Mouse (Mus musculus) midbrain, embryonic 11.5 days (tissue): Measurements from ENCODE around the gene Trpm8. TPM values are rescaled to one million over a fixed set of nuclear protein-coding genes. Genes with fewer than 3 reads are reported as not detected.

Experiments used
- ATAC-seq: fragments of 200-750 bp; cut with Nextera tagmentation; 2 replicates; pipeline ENCODE4 v1.8.0; 2017; ENCODE audit warnings: moderate TSS enrichment, moderate library complexity; ENCODE audit not compliant: low FRiP score
- DNase-seq: peaks from one replicate; pipeline ENCODE4 v3.0.0; 2015; ENCODE audit warnings: low spot score; ENCODE audit errors: missing footprints
- H3K27ac ChIP-seq: fragments of 300-500 bp; sonication (generic); 2 replicates; pipeline ENCODE4 v1.5.1; 2014; ENCODE audit warnings: low read depth, low read length
- H3K27me3 ChIP-seq: fragments of 300-500 bp; sonication (generic); 2 replicates; pipeline ENCODE4 v1.6.1; 2014; ENCODE audit warnings: mild to moderate bottlenecking, low read length, moderate library complexity, mixed read lengths; ENCODE audit not compliant: control insufficient read depth, insufficient read depth
- H3K36me3 ChIP-seq: fragments of 300-500 bp; sonication (generic); 2 replicates; pipeline ENCODE4 v1.6.1; 2014; ENCODE audit warnings: mild to moderate bottlenecking, low read length, moderate library complexity, mixed read lengths; ENCODE audit not compliant: control insufficient read depth, insufficient read depth
- H3K4me1 ChIP-seq: fragments of 300-500 bp; sonication (generic); 2 replicates; pipeline ENCODE4 v1.6.1; 2014; ENCODE audit warnings: low read length; ENCODE audit not compliant: control insufficient read depth, insufficient read depth
- H3K4me2 ChIP-seq: fragments of 300-500 bp; sonication (generic); 2 replicates; pipeline ENCODE4 v1.6.1; 2014; ENCODE audit warnings: mild to moderate bottlenecking, moderate library complexity
- H3K4me3 ChIP-seq: fragments of 300-500 bp; sonication (generic); 2 replicates; pipeline ENCODE4 v1.5.1; 2014; ENCODE audit warnings: low read depth, low read length
- H3K9ac ChIP-seq: fragments of 300-500 bp; sonication (generic); 2 replicates; pipeline ENCODE4 v1.6.1; 2014; ENCODE audit warnings: low read length
- H3K9me3 ChIP-seq: fragments of 300-500 bp; sonication (generic); 2 replicates; pipeline ENCODE4 v1.6.1; 2016; ENCODE audit warnings: low read length; ENCODE audit not compliant: control insufficient read depth
- WGBS: fragments of 180-500 bp; shearing (Covaris S2); extraction: QIAGEN DNeasy Blood & Tissue Kit; methylation state at CpG from one replicate; pipeline ENCODE4 v1.1.7; 2014; 5-methylcytosine and 5-hydroxymethylcytosine counted together
- polyA plus RNA-seq: library from polyadenylated mRNA; unstranded; fragments of >200 nt; fragmentation: Nextera tagmentation; extraction: Ambion mirVana; gene quantifications from 2 replicates; pipeline ENCODE4 v1.2.1, GENCODE M21; 2014

Trpm8 gene
- polyA plus RNA-seq, 1 experiment from 2014 or later, result not detected

GRCm38 (mm10) chr1:88322146-88322545, 44.7 kb downstream of the Trpm8 start:
- no peak overlapping the region for H3K4me3 ChIP-seq
- no peaks in the 10 kb centered on the region for H3K27me3 ChIP-seq
- DNase-seq, result no peak
- H3K4me2 ChIP-seq, result no peak overlapping the region
- H3K4me1 ChIP-seq, result no peaks in the 10 kb centered on the region
- H3K9me3 ChIP-seq, result no peaks in the 10 kb centered on the region
- no peak overlapping the region for H3K27ac ChIP-seq
- no peak for ATAC-seq
- H3K36me3 ChIP-seq, result no peaks in the 10 kb centered on the region
- no peak overlapping the region for H3K9ac ChIP-seq

GRCm38 (mm10) chr1:88323101-88323500, 45.6 kb downstream of the Trpm8 start:
- DNase-seq (no peak), ATAC-seq (no peak)
- H3K27me3 ChIP-seq, result no peaks in the 10 kb centered on the region
- H3K27ac ChIP-seq, result no peak overlapping the region
- no peaks in the 10 kb centered on the region for H3K9me3 ChIP-seq
- H3K9ac ChIP-seq, result no peak overlapping the region
- no peaks in the 10 kb centered on the region for H3K4me1 ChIP-seq
- H3K36me3 ChIP-seq, result no peaks in the 10 kb centered on the region
- H3K4me2 ChIP-seq, result no peak overlapping the region
- H3K4me3 ChIP-seq, result no peak overlapping the region
- WGBS, result 82% methylated on average over 3 of the region's 3 CpGs

- H3K4me1 ChIP-seq, result no peaks in the 10 kb centered on the region
- H3K9me3 ChIP-seq, result no peaks in the 10 kb centered on the region
- H3K27ac ChIP-seq, result no peak overlapping the region
- WGBS, result 82% methylated on average over 9 of the region's 9 CpGs
- no peak overlapping the region for H3K4me2 ChIP-seq
- H3K27me3 ChIP-seq, result no peaks in the 10 kb centered on the region
- no peak overlapping the region for H3K4me3 ChIP-seq
- DNase-seq (no peak), ATAC-seq (no peak)
- H3K9ac ChIP-seq, result no peak overlapping the region
- H3K36me3 ChIP-seq, result no peaks in the 10 kb centered on the region
Observed at GRCm38 (mm10) chr1:88339481-88339880, 62.0 kb downstream of the Trpm8 start.

GRCm38 (mm10) chr1:88342615-88343014, 65.2 kb downstream of the Trpm8 start:
- Histone ChIP-seq H3K9ac (no peak overlapping the region), H3K4me2 (no peak overlapping the region), H3K27ac (no peak overlapping the region), H3K9me3 (no peaks in the 10 kb centered on the region), H3K36me3 (no peaks in the 10 kb centered on the region), H3K4me1 (no peaks in the 10 kb centered on the region), H3K4me3 (no peak overlapping the region), H3K27me3 (no peaks in the 10 kb centered on the region)
- no peak for ATAC-seq
- WGBS, result 89% methylated on average over 3 of the region's 3 CpGs
- no peak for DNase-seq

GRCm38 (mm10) chr1:88345580-88345979, 68.1 kb downstream of the Trpm8 start:
- ATAC-seq, result no peak
- 45% methylated on average over 3 of the region's 3 CpGs for WGBS

GRCm38 (mm10) chr1:88348496-88349005, 71.1 kb downstream of the Trpm8 start:
- 0 out of 2 replicates have a peak, but pooled peaks cover 5% of the 10 kb centered on the region for H3K4me1 ChIP-seq
- 91% methylated on average over 5 of the region's 5 CpGs for WGBS

More at GRCm38 (mm10) chr1:88345580-88345979, 68.1 kb downstream of the Trpm8 start:
- H3K9ac ChIP-seq, result no peak overlapping the region
- no peaks in the 10 kb centered on the region for H3K9me3 ChIP-seq
- no peaks in the 10 kb centered on the region for H3K36me3 ChIP-seq
- H3K27ac ChIP-seq, result no peak overlapping the region
- DNase-seq, result no peak
- H3K4me3 ChIP-seq, result no peak overlapping the region
- no peaks in the 10 kb centered on the region for H3K27me3 ChIP-seq
- H3K4me1 ChIP-seq, result no peaks in the 10 kb centered on the region
- H3K4me2 ChIP-seq, result no peak overlapping the region

GRCm38 (mm10) chr1:88350761-88351160, 73.3 kb downstream of the Trpm8 start:
- DNase-seq (no peak), ATAC-seq (no peak)
- 0 out of 2 replicates have a peak, but pooled peaks cover 5% of the 10 kb centered on the region for H3K4me1 ChIP-seq
- no peak overlapping the region for H3K9ac ChIP-seq
- no peak overlapping the region for H3K27ac ChIP-seq
- H3K27me3 ChIP-seq, result no peaks in the 10 kb centered on the region
- no peak overlapping the region for H3K4me2 ChIP-seq
- no peaks in the 10 kb centered on the region for H3K36me3 ChIP-seq
- WGBS, result 92% methylated on average over 9 of the region's 9 CpGs
- no peaks in the 10 kb centered on the region for H3K9me3 ChIP-seq
- no peak overlapping the region for H3K4me3 ChIP-seq

More at GRCm38 (mm10) chr1:88348496-88349005, 71.1 kb downstream of the Trpm8 start:
- H3K36me3 ChIP-seq, result no peaks in the 10 kb centered on the region
- no peak overlapping the region for H3K4me2 ChIP-seq
- no peak overlapping the region for H3K4me3 ChIP-seq
- DNase-seq (no peak), ATAC-seq (no peak)
- H3K27ac ChIP-seq, result no peak overlapping the region
- H3K9ac ChIP-seq, result no peak overlapping the region
- H3K9me3 ChIP-seq, result no peaks in the 10 kb centered on the region
- H3K27me3 ChIP-seq, result no peaks in the 10 kb centered on the region

GRCm38 (mm10) chr1:88355025-88355424, 77.6 kb downstream of the Trpm8 start:
- no peak for ATAC-seq
- 93% methylated on average over 12 of the region's 12 CpGs for WGBS
- H3K27ac ChIP-seq, result no peak overlapping the region

GRCm38 (mm10) chr1:88355681-88356080, 78.2 kb downstream of the Trpm8 start:
- no peaks in the 10 kb centered on the region for H3K9me3 ChIP-seq
- H3K27ac ChIP-seq, result no peak overlapping the region
- H3K4me1 ChIP-seq, result 0 out of 2 replicates have a peak, but pooled peaks cover 5% of the 10 kb centered on the region
- H3K4me3 ChIP-seq, result no peak overlapping the region
- H3K4me2 ChIP-seq, result no peak overlapping the region
- DNase-seq (no peak), ATAC-seq (no peak)
- 92% methylated on average over 3 of the region's 3 CpGs for WGBS
- H3K27me3 ChIP-seq, result no peaks in the 10 kb centered on the region
- no peak overlapping the region for H3K9ac ChIP-seq
- no peaks in the 10 kb centered on the region for H3K36me3 ChIP-seq

More at GRCm38 (mm10) chr1:88355025-88355424, 77.6 kb downstream of the Trpm8 start:
- H3K4me1 ChIP-seq, result 0 out of 2 replicates have a peak, but pooled peaks cover 5% of the 10 kb centered on the region
- no peaks in the 10 kb centered on the region for H3K9me3 ChIP-seq
- DNase-seq, result no peak
- H3K4me2 ChIP-seq, result no peak overlapping the region
- no peak overlapping the region for H3K9ac ChIP-seq
- no peaks in the 10 kb centered on the region for H3K36me3 ChIP-seq
- no peak overlapping the region for H3K4me3 ChIP-seq
- no peaks in the 10 kb centered on the region for H3K27me3 ChIP-seq
